ENCODE assay signal across 8 mouse cellular contexts in genomic region chr8:70329835-70330740, GRCm38 (mm10). TPM values are rescaled to one million over a fixed set of nuclear protein-coding genes. Genes with fewer than 3 reads are reported as not detected.
A peak's percentile ranks its signal among the peaks of the same experiment; 100 is the strongest.
DNase-seq lines count a peak whose midpoint lies in the region; ATAC-seq and TF ChIP-seq lines count a peak whose summit lies in the region.

No protein-coding gene starts in this region.

- H3K27me3 ChIP-seq in limb, embryonic 14.5 days (ENCODE audit: control insufficient read depth, insufficient read depth, low read length): no peaks in the 10 kb centered on the region
- H3K27me3 ChIP-seq in stomach, embryonic 16.5 days (ENCODE audit: control insufficient read depth, insufficient read depth, low read length): no peaks in the 10 kb centered on the region

- H3K4me2 ChIP-seq in limb, embryonic 14.5 days (replicated peaks; ENCODE audit: low read depth, low read length, severe bottlenecking): peak overlapping the region; percentile 34
- 0 out of 2 replicates have a peak overlapping the region, but pooled peaks have one; percentile 0 for H3K4me2 ChIP-seq in stomach, embryonic 16.5 days (ENCODE audit: low read depth, low read length)

- peaks cover 65% of the 10 kb centered on the region for H3K36me3 ChIP-seq in limb, embryonic 14.5 days (ENCODE audit: control insufficient read depth, insufficient read depth, low read length)
- H3K36me3 ChIP-seq in stomach, embryonic 16.5 days (ENCODE audit: control insufficient read depth, insufficient read depth, low read length): peaks cover 24% of the 10 kb centered on the region

- no peaks in the 10 kb centered on the region for H3K9me3 ChIP-seq in limb, embryonic 14.5 days (ENCODE audit: control insufficient read depth, low read length)
- H3K9me3 ChIP-seq in stomach, embryonic 16.5 days (replicated peaks; ENCODE audit: control insufficient read depth, low read length): no peaks in the 10 kb centered on the region

- 0 out of 2 replicates have a peak overlapping the region, but pooled peaks have one; percentile 12 for H3K9ac ChIP-seq in limb, embryonic 14.5 days (ENCODE audit: low read depth, low read length, severe bottlenecking)
- H3K9ac ChIP-seq in stomach, embryonic 16.5 days (ENCODE audit: low read length): peak overlapping the region; percentile 38

- ATAC-seq in limb, embryonic 14.5 days (ENCODE audit: low FRiP score, low read depth): no peak
- 0 out of 2 replicates have a peak, but pooled peaks have one; percentile 3 for ATAC-seq in stomach, embryonic 16.5 days (ENCODE audit: insufficient read depth, low FRiP score)

- WGBS in limb, embryonic 14.5 days: 12% methylated on average over 45 of the region's 45 CpGs
- 17% methylated on average over 45 of the region's 45 CpGs for WGBS in stomach, embryonic 16.5 days

- peak; percentile 58 for DNase-seq in adrenal gland, postnatal 14 days
- DNase-seq in adrenal gland, postnatal 25 days: no peak
- DNase-seq in lung, postnatal 10 days: peak; percentile 35
- no peak for DNase-seq in lung, postnatal 25 days (ENCODE audit: low spot score)
- DNase-seq in limb, embryonic 14.5 days (ENCODE audit: low spot score): no peak
- no peak for DNase-seq in gastrocnemius, postnatal 4 days (ENCODE audit: low spot score in 2 of 2)
- DNase-seq in spleen, postnatal 10 days (ENCODE audit: low spot score in 2 of 2): no peak

- H3K4me1 ChIP-seq in limb, embryonic 14.5 days (ENCODE audit: control insufficient read depth, insufficient read depth, low read length): peaks cover 16% of the 10 kb centered on the region
- H3K4me1 ChIP-seq in stomach, embryonic 16.5 days (ENCODE audit: control insufficient read depth, insufficient read depth, low read length): peaks cover 12% of the 10 kb centered on the region; the same call in 1 of the 2 replicates

- H3K4me3 ChIP-seq in limb, embryonic 14.5 days (replicated peaks; ENCODE audit: low read length): peak overlapping the region; percentile 6; the same call in 1 of the 2 replicates
- no peak overlapping the region; the same call in 1 of the 2 replicates for H3K4me3 ChIP-seq in stomach, embryonic 16.5 days (replicated peaks; ENCODE audit: low read length)

- no peak overlapping the region for H3K27ac ChIP-seq in limb, embryonic 14.5 days (replicated peaks; ENCODE audit: low read depth, low read length)
- no peak overlapping the region for H3K27ac ChIP-seq in stomach, embryonic 16.5 days (ENCODE audit: low read length)

- TF ChIP-seq POLR2A in limb, embryonic 14.5 days (IDR thresholded peaks at IDR 0.05; ENCODE audit: borderline replicate concordance, extremely low read depth, insufficient read depth, insufficient read length): no peak

RNA-seq across cellular contexts. Expression of gene Gdf1, which starts 0.5 kb away (rescaled TPM):
- total RNA-seq in adrenal gland, postnatal 14 days (2021): 0.41 and 1.2 TPM in 2 replicates
- total RNA-seq in adrenal gland, postnatal 25 days (2021): 2.0 TPM in 1 of 2 replicates, not detected in the other
- polyA plus RNA-seq in limb, embryonic 14.5 days (2012; rRNA removed): 5.4 and 5.7 TPM in 2 replicates
- 1.2 TPM in 2 replicates for polyA plus RNA-seq in limb, embryonic 14.5 days (2014; fragmentation: Nextera tagmentation; extraction: Ambion mirVana)
- polyA plus RNA-seq in stomach, embryonic 16.5 days (2015; fragmentation: Nextera tagmentation; extraction: Ambion mirVana): 1.4 and 2.1 TPM in 2 replicates
- 1 to 10 TPM; 3.5 to 4.0 TPM for total RNA-seq in gastrocnemius, postnatal 4 days (2021)

RNA-seq across cellular contexts. Expression of gene Cers1, which starts 14.5 kb away (rescaled TPM):
- total RNA-seq in adrenal gland, postnatal 14 days (2021): 1.9 and 2.9 TPM in 2 replicates
- 2.9 and 3.4 TPM in 2 replicates for total RNA-seq in adrenal gland, postnatal 25 days (2021)
- 12.4 and 22.0 TPM in 2 replicates for polyA plus RNA-seq in limb, embryonic 14.5 days (2012; rRNA removed)
- 12.0 and 12.9 TPM in 2 replicates for polyA plus RNA-seq in limb, embryonic 14.5 days (2014; fragmentation: Nextera tagmentation; extraction: Ambion mirVana)
- polyA plus RNA-seq in stomach, embryonic 16.5 days (2015; fragmentation: Nextera tagmentation; extraction: Ambion mirVana): 3.8 and 4.1 TPM in 2 replicates
- total RNA-seq in gastrocnemius, postnatal 4 days (2021): 10 to 100 TPM; 23.1 to 24.4 TPM

RNA-seq across cellular contexts. Expression of gene Upf1, which starts 23.0 kb away (rescaled TPM):
- total RNA-seq in adrenal gland, postnatal 14 days (2021): 64.0 and 64.4 TPM in 2 replicates
- 71.3 and 76.9 TPM in 2 replicates for total RNA-seq in adrenal gland, postnatal 25 days (2021)
- polyA plus RNA-seq in limb, embryonic 14.5 days (2012; rRNA removed): 39.0 and 47.6 TPM in 2 replicates
- 22.3 and 25.5 TPM in 2 replicates for polyA plus RNA-seq in limb, embryonic 14.5 days (2014; fragmentation: Nextera tagmentation; extraction: Ambion mirVana)
- polyA plus RNA-seq in stomach, embryonic 16.5 days (2015; fragmentation: Nextera tagmentation; extraction: Ambion mirVana): 7.4 and 8.2 TPM in 2 replicates
- total RNA-seq in gastrocnemius, postnatal 4 days (2021): 10 to 100 TPM; 45.0 to 47.9 TPM

RNA-seq across cellular contexts. Expression of gene Cope, which starts 27.8 kb away (rescaled TPM):
- 215 and 222 TPM in 2 replicates for total RNA-seq in adrenal gland, postnatal 14 days (2021)
- total RNA-seq in adrenal gland, postnatal 25 days (2021): 184 and 238 TPM in 2 replicates
- polyA plus RNA-seq in limb, embryonic 14.5 days (2012; rRNA removed): 379 and 443 TPM in 2 replicates
- 340 and 371 TPM in 2 replicates for polyA plus RNA-seq in limb, embryonic 14.5 days (2014; fragmentation: Nextera tagmentation; extraction: Ambion mirVana)
- 354 and 410 TPM in 2 replicates for polyA plus RNA-seq in stomach, embryonic 16.5 days (2015; fragmentation: Nextera tagmentation; extraction: Ambion mirVana)
- 100 to 1,000 TPM; 168 to 177 TPM for total RNA-seq in gastrocnemius, postnatal 4 days (2021)

RNA-seq across cellular contexts. Expression of gene Ddx49, which starts 27.8 kb away (rescaled TPM):
- total RNA-seq in adrenal gland, postnatal 14 days (2021): 49.2 and 71.3 TPM in 2 replicates
- 50.1 and 64.7 TPM in 2 replicates for total RNA-seq in adrenal gland, postnatal 25 days (2021)
- 58.1 and 66.2 TPM in 2 replicates for polyA plus RNA-seq in limb, embryonic 14.5 days (2012; rRNA removed)
- 52.9 and 55.4 TPM in 2 replicates for polyA plus RNA-seq in limb, embryonic 14.5 days (2014; fragmentation: Nextera tagmentation; extraction: Ambion mirVana)
- polyA plus RNA-seq in stomach, embryonic 16.5 days (2015; fragmentation: Nextera tagmentation; extraction: Ambion mirVana): 48.8 and 50.4 TPM in 2 replicates
- total RNA-seq in gastrocnemius, postnatal 4 days (2021): 10 to 100 TPM; 42.8 to 42.9 TPM

Comparison
In these comparisons a context has a peak if more than half of its experiments do, and no peak if none do; other contexts are left out.
1. DNase-seq: peak in adrenal gland, postnatal 14 days (single experiment) and lung, postnatal 10 days (single experiment); none in adrenal gland, postnatal 25 days (single experiment), lung, postnatal 25 days (single experiment), limb, embryonic 14.5 days (single experiment), gastrocnemius, postnatal 4 days (0 of 2) and spleen, postnatal 10 days (0 of 2).